Mouse (Mus musculus) liver, embryonic 15.5 days (tissue): ENCODE measurements at regions not wholly inside any gene's neighbourhood (a gene's known extent, or its start where the extent isn't known, plus 50 kb on each side); places are given as distances from the start of the nearest gene placed in this dataset.
A peak's percentile ranks its signal among the peaks of the same experiment; 100 is the strongest.

Experiments
- ATAC-seq: fragments of 200-750 bp; cut with Nextera tagmentation; 2 replicates; pipeline ENCODE4 v1.8.0; 2017; ENCODE audit warnings: moderate number of reproducible peaks, mild to moderate bottlenecking, moderate library complexity; ENCODE audit not compliant: insufficient read depth
- H3K27ac ChIP-seq: fragments of 300-500 bp; sonication (generic); replicated peaks from 2 replicates; pipeline ENCODE4 v1.5.1; 2015; ENCODE audit warnings: mild to moderate bottlenecking, inconsistent platforms
- H3K27me3 ChIP-seq: fragments of 300-500 bp; sonication (generic); 2 replicates; pipeline ENCODE4 v1.6.1; 2015; ENCODE audit warnings: mild to moderate bottlenecking, inconsistent platforms
- H3K36me3 ChIP-seq: fragments of 300-500 bp; sonication (generic); replicated peaks from 2 replicates; pipeline ENCODE4 v1.6.1; 2015; ENCODE audit warnings: moderate library complexity, mild to moderate bottlenecking, inconsistent platforms
- H3K4me1 ChIP-seq: fragments of 300-500 bp; sonication (generic); replicated peaks from 2 replicates; pipeline ENCODE4 v1.6.1; 2015; ENCODE audit warnings: inconsistent platforms
- H3K4me2 ChIP-seq: fragments of 300-500 bp; sonication (generic); 2 replicates; pipeline ENCODE4 v1.6.1; 2015; ENCODE audit warnings: moderate library complexity, mild to moderate bottlenecking, inconsistent platforms
- H3K4me3 ChIP-seq: fragments of 300-500 bp; sonication (generic); replicated peaks from 2 replicates; pipeline ENCODE4 v1.5.1; 2015; ENCODE audit warnings: mild to moderate bottlenecking, inconsistent platforms
- H3K9ac ChIP-seq: fragments of 300-500 bp; sonication (generic); 2 replicates; pipeline ENCODE4 v1.6.1; 2015; ENCODE audit warnings: moderate library complexity, mild to moderate bottlenecking, inconsistent platforms
- H3K9me3 ChIP-seq: fragments of 300-500 bp; sonication (generic); replicated peaks from 2 replicates; pipeline ENCODE4 v1.6.1; 2016; ENCODE audit warnings: inconsistent platforms
- WGBS: fragments of 180-500 bp; shearing (Covaris S2); methylation state at CpG from one replicate; pipeline ENCODE4 v1.1.7; 2015; ENCODE audit warnings: mixed read lengths; ENCODE audit not compliant: insufficient replicate concordance; 5-methylcytosine and 5-hydroxymethylcytosine counted together

GRCm38 (mm10) chr14:120560416-120560815 lies 82.2 kb downstream of the Rap2a start:
- H3K4me3 ChIP-seq = no peak overlapping the region
- WGBS = 76% methylated on average over 7 of the region's 7 CpGs

GRCm38 (mm10) chr14:120560987-120561386 lies 82.7 kb downstream of the Rap2a start:
- no peaks in the 10 kb centered on the region for H3K9me3 ChIP-seq
- no peak overlapping the region for H3K9ac ChIP-seq
- ATAC-seq = no peak
- H3K36me3 ChIP-seq = no peaks in the 10 kb centered on the region
- no peaks in the 10 kb centered on the region for H3K4me1 ChIP-seq
- H3K27ac ChIP-seq = no peak overlapping the region
- no peaks in the 10 kb centered on the region for H3K27me3 ChIP-seq
- H3K4me3 ChIP-seq = no peak overlapping the region
- no peak overlapping the region for H3K4me2 ChIP-seq
- 73% methylated on average over 2 of the region's 2 CpGs for WGBS

More at GRCm38 (mm10) chr14:120560416-120560815, 82.2 kb downstream of the Rap2a start:
- no peak overlapping the region for H3K4me2 ChIP-seq
- no peaks in the 10 kb centered on the region for H3K4me1 ChIP-seq
- no peak overlapping the region for H3K27ac ChIP-seq
- no peaks in the 10 kb centered on the region for H3K9me3 ChIP-seq
- H3K27me3 ChIP-seq = no peaks in the 10 kb centered on the region
- no peaks in the 10 kb centered on the region for H3K36me3 ChIP-seq
- no peak overlapping the region for H3K9ac ChIP-seq
- ATAC-seq = no peak

- H3K9ac ChIP-seq = no peak overlapping the region
These were observed 88.7 kb downstream of the Rap2a start for GRCm38 (mm10) chr14:120566945-120567344.

GRCm38 (mm10) chr14:120568054-120568453 lies 89.8 kb downstream of the Rap2a start:
- Histone ChIP-seq H3K36me3 (no peaks in the 10 kb centered on the region), H3K27me3 (no peaks in the 10 kb centered on the region), H3K4me2 (no peak overlapping the region), H3K4me3 (no peak overlapping the region), H3K9me3 (no peaks in the 10 kb centered on the region), H3K4me1 (no peaks in the 10 kb centered on the region), H3K9ac (no peak overlapping the region), H3K27ac (no peak overlapping the region)
- WGBS = 68% methylated on average over 4 of the region's 4 CpGs
- ATAC-seq = no peak

More at GRCm38 (mm10) chr14:120566945-120567344, 88.7 kb downstream of the Rap2a start:
- H3K4me3 ChIP-seq = no peak overlapping the region
- H3K4me2 ChIP-seq = no peak overlapping the region
- no peaks in the 10 kb centered on the region for H3K27me3 ChIP-seq
- no peak for ATAC-seq
- H3K36me3 ChIP-seq = no peaks in the 10 kb centered on the region
- H3K9me3 ChIP-seq = no peaks in the 10 kb centered on the region
- 38% methylated on average over 1 of the region's 1 CpGs for WGBS
- H3K4me1 ChIP-seq = no peaks in the 10 kb centered on the region
- no peak overlapping the region for H3K27ac ChIP-seq

- Histone ChIP-seq H3K27me3 (no peaks in the 10 kb centered on the region), H3K4me1 (no peaks in the 10 kb centered on the region), H3K9me3 (no peaks in the 10 kb centered on the region), H3K4me3 (no peak overlapping the region), H3K9ac (no peak overlapping the region), H3K4me2 (peak overlapping the region; percentile 13; the same call in 1 of the 2 replicates), H3K36me3 (no peaks in the 10 kb centered on the region), H3K27ac (no peak overlapping the region)
- peak; percentile 42; the same call in 1 of the 2 replicates for ATAC-seq
- WGBS = 13% methylated on average over 10 of the region's 10 CpGs
These were observed 94.0 kb downstream of the Rap2a start for GRCm38 (mm10) chr14:120572238-120572637.

- no peak for ATAC-seq
- Histone ChIP-seq H3K9ac (no peak overlapping the region), H3K9me3 (no peaks in the 10 kb centered on the region), H3K27me3 (no peaks in the 10 kb centered on the region), H3K4me3 (no peak overlapping the region), H3K4me1 (no peaks in the 10 kb centered on the region), H3K27ac (no peak overlapping the region), H3K36me3 (no peaks in the 10 kb centered on the region), H3K4me2 (no peak overlapping the region)
- 62% methylated on average over 6 of the region's 6 CpGs for WGBS
These were observed 97.0 kb downstream of the Rap2a start for GRCm38 (mm10) chr14:120575202-120575601.

GRCm38 (mm10) chr14:120578352-120579080 lies 100.3 kb downstream of the Rap2a start:
- Histone ChIP-seq H3K9ac (no peak overlapping the region), H3K4me2 (no peak overlapping the region), H3K36me3 (no peaks in the 10 kb centered on the region), H3K27ac (no peak overlapping the region), H3K4me1 (no peaks in the 10 kb centered on the region), H3K9me3 (no peaks in the 10 kb centered on the region), H3K27me3 (no peaks in the 10 kb centered on the region), H3K4me3 (no peak overlapping the region)
- ATAC-seq = no peak
- 74% methylated on average over 11 of the region's 11 CpGs for WGBS

- Histone ChIP-seq H3K4me1 (no peaks in the 10 kb centered on the region), H3K4me3 (no peak overlapping the region), H3K36me3 (no peaks in the 10 kb centered on the region), H3K9me3 (no peaks in the 10 kb centered on the region), H3K27me3 (no peaks in the 10 kb centered on the region), H3K27ac (no peak overlapping the region), H3K9ac (no peak overlapping the region), H3K4me2 (no peak overlapping the region)
- no peak for ATAC-seq
- WGBS = 18% methylated on average over 3 of the region's 3 CpGs
These were observed 105.6 kb downstream of the Rap2a start for GRCm38 (mm10) chr14:120583807-120584206.

GRCm38 (mm10) chr14:120592191-120592590 lies 113.9 kb downstream of the Rap2a start:
- Histone ChIP-seq H3K9ac (no peak overlapping the region), H3K36me3 (no peaks in the 10 kb centered on the region), H3K4me2 (no peak overlapping the region), H3K9me3 (no peaks in the 10 kb centered on the region), H3K4me3 (no peak overlapping the region), H3K4me1 (no peaks in the 10 kb centered on the region), H3K27ac (no peak overlapping the region), H3K27me3 (no peaks in the 10 kb centered on the region)
- WGBS = 62% methylated on average over 2 of the region's 2 CpGs
- no peak for ATAC-seq

GRCm38 (mm10) chr14:120600414-120600935 lies 122.2 kb downstream of the Rap2a start:
- no peak for ATAC-seq
- H3K27ac ChIP-seq = no peak overlapping the region
- H3K4me1 ChIP-seq = no peaks in the 10 kb centered on the region
- H3K27me3 ChIP-seq = no peaks in the 10 kb centered on the region
- H3K4me3 ChIP-seq = no peak overlapping the region
- no peaks in the 10 kb centered on the region for H3K36me3 ChIP-seq
- H3K9ac ChIP-seq = no peak overlapping the region
- no peaks in the 10 kb centered on the region for H3K9me3 ChIP-seq
- H3K4me2 ChIP-seq = no peak overlapping the region
- 73% methylated on average over 9 of the region's 9 CpGs for WGBS

- H3K9ac ChIP-seq = no peak overlapping the region
- H3K9me3 ChIP-seq = no peaks in the 10 kb centered on the region
- no peak overlapping the region for H3K4me3 ChIP-seq
- no peaks in the 10 kb centered on the region for H3K36me3 ChIP-seq
- no peak overlapping the region for H3K27ac ChIP-seq
- no peak for ATAC-seq
- no peaks in the 10 kb centered on the region for H3K4me1 ChIP-seq
- WGBS = 60% methylated on average over 7 of the region's 7 CpGs
- H3K4me2 ChIP-seq = no peak overlapping the region
- no peaks in the 10 kb centered on the region for H3K27me3 ChIP-seq
These were observed 123.3 kb downstream of the Rap2a start for GRCm38 (mm10) chr14:120601510-120601909.
